Mouse (Mus musculus): Measurements from ENCODE around the gene Vmn2r11. TPM values are rescaled to one million over a fixed set of nuclear protein-coding genes. Genes with fewer than 3 reads are reported as not detected.
"Not testable (repeated sequence)": the region's sequence is repeated elsewhere in the genome, so short reads cannot be mapped to it uniquely, and the experiment has no call there.

Vmn2r11 gene
- total RNA-seq (2012; rRNA removed) (not detected in 2 replicates), total RNA-seq (2014; rRNA removed) (not detected in 2 replicates), polyA plus RNA-seq (2012; ENCODE audit: insufficient read length, low read depth) (not detected in 2 replicates)

DNA sequence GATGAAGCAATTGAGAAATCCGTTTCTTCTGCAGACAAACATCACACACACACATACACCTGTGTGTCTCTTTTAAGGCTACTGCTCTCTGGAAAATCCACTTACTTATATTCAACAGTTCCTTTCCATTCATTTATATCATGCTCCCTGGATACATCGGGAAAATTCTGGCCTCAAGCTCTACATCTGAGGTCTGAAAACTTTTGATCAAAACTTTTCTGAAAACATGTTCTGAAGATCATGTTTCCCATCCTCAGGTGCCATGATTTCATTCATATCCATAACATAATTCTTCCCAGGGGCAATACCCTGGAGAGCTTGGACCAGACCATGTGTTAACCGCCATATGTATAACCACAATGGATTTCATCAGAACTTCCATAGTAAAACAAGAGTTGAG, at the start of gene Vmn2r11:
Vmn2r11 (minus strand) TSS at position 101 of the 400 bp plus-strand sequence.
- H3K36me3 ChIP-seq (replicated peaks in 1 of 2; ENCODE audit: control insufficient read depth in 1 of 2, insufficient read depth in 1 of 2, low read length in 1 of 2); H3K27me3 ChIP-seq (replicated peaks); H3K4me3 ChIP-seq (replicated peaks in 1 of 3; ENCODE audit: low read depth in 2 of 3, low read length in 2 of 3, poor library complexity in 1 of 3); H3K27ac ChIP-seq (ENCODE audit: insufficient read depth, low read depth); H3K9me3 ChIP-seq (replicated peaks; ENCODE audit: low read length); dilution Hi-C loops (cut with MboI; ENCODE audit: extremely low pct_ligation_motif_present, extremely low pct_unique_long_range_greater_than_20kb, low sequenced_read_pairs); H3K79me2 ChIP-seq (replicated peaks; ENCODE audit: control insufficient read depth, extremely low read depth, insufficient read depth, poor library complexity, severe bottlenecking); H3K4me2 ChIP-seq (ENCODE audit: insufficient read depth, low read depth, poor library complexity, severe bottlenecking); H3K9ac ChIP-seq (ENCODE audit: insufficient read depth, low read depth); H3K4me1 ChIP-seq (ENCODE audit: control insufficient read depth in 1 of 2, insufficient read depth in 2 of 2); DNase-seq (ENCODE audit: extremely low read depth); in situ Hi-C loops (cut with MboI; ENCODE audit: low pct_ligation_motif_present, low pct_unique_long_range_greater_than_20kb, low sequenced_read_pairs): not testable (repeated sequence)

DNA sequence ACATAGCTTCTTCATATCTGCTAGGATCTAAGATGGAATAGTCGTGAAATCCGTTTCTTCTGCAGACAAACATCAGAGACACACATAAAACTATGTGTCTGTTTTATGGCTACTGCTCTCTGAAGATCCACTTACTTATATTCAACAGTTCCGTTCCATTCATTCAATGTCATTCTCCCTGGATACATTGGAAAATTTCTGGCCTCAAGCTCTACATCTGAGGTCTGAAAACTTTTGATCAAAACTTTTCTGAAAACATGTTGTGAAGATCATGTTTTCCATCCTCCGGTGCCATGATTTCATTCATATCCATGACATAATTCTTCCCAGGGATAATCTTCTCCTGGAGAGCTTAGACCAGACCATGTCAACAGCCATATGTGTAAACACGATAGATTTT, 38.5 kb upstream of the Vmn2r11 start, which contains the start of gene Vmn2r12:
Vmn2r12 (minus strand) TSS at position 101 of the 400 bp plus-strand sequence.
- in situ Hi-C loops (cut with MboI; ENCODE audit: low pct_ligation_motif_present, low pct_unique_long_range_greater_than_20kb, low sequenced_read_pairs); dilution Hi-C loops (cut with MboI; ENCODE audit: extremely low pct_ligation_motif_present, extremely low pct_unique_long_range_greater_than_20kb, low sequenced_read_pairs); H3K9ac ChIP-seq (ENCODE audit: insufficient read depth, low read depth): not testable (repeated sequence)

GRCm38 (mm10) chr5:109096482-109096881, 37.1 kb upstream of the Vmn2r11 start:
- H3K36me3 ChIP-seq (replicated peaks in 1 of 2; ENCODE audit: control insufficient read depth in 1 of 2, insufficient read depth in 1 of 2, low read length in 1 of 2); in situ Hi-C loops (cut with MboI; ENCODE audit: low pct_ligation_motif_present, low pct_unique_long_range_greater_than_20kb, low sequenced_read_pairs); DNase-seq (ENCODE audit: extremely low read depth); H3K9ac ChIP-seq (ENCODE audit: insufficient read depth, low read depth); H3K27me3 ChIP-seq (replicated peaks); H3K9me3 ChIP-seq (replicated peaks; ENCODE audit: low read length); dilution Hi-C loops (cut with MboI; ENCODE audit: extremely low pct_ligation_motif_present, extremely low pct_unique_long_range_greater_than_20kb, low sequenced_read_pairs); H3K4me3 ChIP-seq (replicated peaks in 1 of 3; ENCODE audit: low read depth in 2 of 3, low read length in 2 of 3, poor library complexity in 1 of 3); H3K79me2 ChIP-seq (replicated peaks; ENCODE audit: control insufficient read depth, extremely low read depth, insufficient read depth, poor library complexity, severe bottlenecking); H3K4me2 ChIP-seq (ENCODE audit: insufficient read depth, low read depth, poor library complexity, severe bottlenecking); H3K27ac ChIP-seq (ENCODE audit: insufficient read depth, low read depth); H3K4me1 ChIP-seq (ENCODE audit: control insufficient read depth in 1 of 2, insufficient read depth in 2 of 2): not testable (repeated sequence)

More for the DNA sequence above, 38.5 kb upstream of the Vmn2r11 start, which contains the start of gene Vmn2r12:
- not testable (repeated sequence) for H3K36me3 ChIP-seq (replicated peaks in 1 of 2; ENCODE audit: control insufficient read depth in 1 of 2, insufficient read depth in 1 of 2, low read length in 1 of 2); H3K4me1 ChIP-seq (ENCODE audit: control insufficient read depth in 1 of 2, insufficient read depth in 2 of 2); H3K4me3 ChIP-seq (replicated peaks in 1 of 3; ENCODE audit: low read depth in 2 of 3, low read length in 2 of 3, poor library complexity in 1 of 3); H3K4me2 ChIP-seq (ENCODE audit: insufficient read depth, low read depth, poor library complexity, severe bottlenecking); H3K27ac ChIP-seq (ENCODE audit: insufficient read depth, low read depth); H3K9me3 ChIP-seq (replicated peaks; ENCODE audit: low read length); DNase-seq (ENCODE audit: extremely low read depth); H3K79me2 ChIP-seq (replicated peaks; ENCODE audit: control insufficient read depth, extremely low read depth, insufficient read depth, poor library complexity, severe bottlenecking); H3K27me3 ChIP-seq (replicated peaks)

GRCm38 (mm10) chr5:109072016-109072415, 12.6 kb upstream of the Vmn2r11 start:
- TF ChIP-seq CTCF (conservative IDR thresholded peaks at IDR 0.05 in 1 of 2, IDR thresholded peaks at IDR 0.05 in 1 of 2; ENCODE audit: low read depth in 2 of 2, low read length in 2 of 2), result peak in 1 of 2 experiments; percentile 35; a peak in 2 of 4 replicates
- H3K4me1 ChIP-seq (ENCODE audit: control insufficient read depth in 1 of 2, insufficient read depth in 2 of 2); H3K27ac ChIP-seq (ENCODE audit: insufficient read depth, low read depth); H3K27me3 ChIP-seq (replicated peaks); in situ Hi-C loops (cut with MboI; ENCODE audit: low pct_ligation_motif_present, low pct_unique_long_range_greater_than_20kb, low sequenced_read_pairs); dilution Hi-C loops (cut with MboI; ENCODE audit: extremely low pct_ligation_motif_present, extremely low pct_unique_long_range_greater_than_20kb, low sequenced_read_pairs); H3K4me2 ChIP-seq (ENCODE audit: insufficient read depth, low read depth, poor library complexity, severe bottlenecking); H3K4me3 ChIP-seq (replicated peaks in 1 of 3; ENCODE audit: low read depth in 2 of 3, low read length in 2 of 3, poor library complexity in 1 of 3); H3K9me3 ChIP-seq (replicated peaks; ENCODE audit: low read length); H3K9ac ChIP-seq (ENCODE audit: insufficient read depth, low read depth); H3K79me2 ChIP-seq (replicated peaks; ENCODE audit: control insufficient read depth, extremely low read depth, insufficient read depth, poor library complexity, severe bottlenecking); H3K36me3 ChIP-seq (replicated peaks in 1 of 2; ENCODE audit: control insufficient read depth in 1 of 2, insufficient read depth in 1 of 2, low read length in 1 of 2): not testable (repeated sequence)
- peak; percentile 5 for DNase-seq (ENCODE audit: extremely low read depth)
